Mouse (Mus musculus): ENCODE results near the gene Gm49384. TPM values are rescaled to one million over a fixed set of nuclear protein-coding genes. Genes with fewer than 3 reads are reported as not detected.

The Gm49384 gene
- polyA plus RNA-seq, 1 experiment from 2014 or later, result 11.6 TPM

DNA sequence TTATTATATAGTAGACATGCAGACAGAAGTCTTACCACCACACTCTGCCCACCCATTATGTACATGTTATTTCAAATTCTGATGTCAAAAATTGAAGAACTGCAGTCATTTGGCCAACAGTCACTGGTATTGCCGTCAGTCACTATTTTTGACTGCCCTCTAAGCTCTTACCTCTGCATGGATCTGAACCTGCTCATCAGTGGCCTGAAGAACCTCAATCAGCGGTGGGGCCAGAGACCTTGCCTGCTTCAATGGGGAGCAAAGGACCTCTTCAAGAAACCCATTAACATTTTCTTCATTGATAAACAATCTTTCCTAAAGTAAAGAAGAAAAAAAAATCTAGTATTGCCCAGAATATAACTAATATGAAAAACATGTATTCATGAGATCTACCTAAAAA lies 11.4 kb downstream of the Gm49384 start:
- H3K4me3 ChIP-seq (ENCODE audit: low read length), result no peak overlapping the region
- H3K27ac ChIP-seq (ENCODE audit: low read depth, low read length), result no peak overlapping the region
- no peaks in the 10 kb centered on the region for H3K9me3 ChIP-seq (ENCODE audit: control insufficient read depth, low read length)
- H3K36me3 ChIP-seq (ENCODE audit: control insufficient read depth, insufficient read depth, low read length), result peaks cover 9% of the 10 kb centered on the region
- H3K9ac ChIP-seq (ENCODE audit: low read depth, low read length), result no peak overlapping the region
- H3K27me3 ChIP-seq (replicated peaks; ENCODE audit: control insufficient read depth, insufficient read depth, low read length), result no peaks in the 10 kb centered on the region
- ATAC-seq, result no peak
- WGBS, result 90% methylated on average over 2 of the region's 2 CpGs
- no peak overlapping the region for H3K4me2 ChIP-seq (ENCODE audit: low read length)
- H3K4me1 ChIP-seq (ENCODE audit: control insufficient read depth, insufficient read depth, low read depth, low read length), result peaks cover 8% of the 10 kb centered on the region

DNA sequence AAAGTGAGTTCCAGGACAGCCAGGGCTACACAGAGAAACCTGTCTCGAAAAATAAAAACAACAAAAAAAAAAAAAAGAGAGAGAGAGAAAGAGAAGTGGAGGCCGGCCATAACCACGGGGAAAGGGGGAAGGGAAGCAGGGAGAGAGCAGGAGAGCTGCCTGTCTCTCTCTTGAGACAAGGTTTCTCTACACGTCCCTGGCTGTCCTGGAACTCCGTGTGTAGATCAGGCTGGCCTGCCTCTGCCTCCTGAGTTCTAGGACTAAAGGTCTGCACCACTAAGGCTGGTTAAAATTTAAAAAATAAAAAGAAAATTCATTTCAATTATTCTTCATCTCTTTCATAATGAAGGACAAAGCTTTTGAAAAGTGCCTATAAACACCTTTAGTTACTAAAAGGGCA lies 12.7 kb downstream of the Gm49384 start:
- Histone ChIP-seq H3K36me3 (ENCODE audit: control insufficient read depth, insufficient read depth, low read length) (peaks cover 9% of the 10 kb centered on the region), H3K4me2 (ENCODE audit: low read length) (no peak overlapping the region), H3K27me3 (replicated peaks; ENCODE audit: control insufficient read depth, insufficient read depth, low read length) (no peaks in the 10 kb centered on the region), H3K27ac (ENCODE audit: low read depth, low read length) (no peak overlapping the region), H3K4me1 (ENCODE audit: control insufficient read depth, insufficient read depth, low read depth, low read length) (peaks cover 17% of the 10 kb centered on the region), H3K9me3 (ENCODE audit: control insufficient read depth, low read length) (no peaks in the 10 kb centered on the region), H3K4me3 (ENCODE audit: low read length) (no peak overlapping the region), H3K9ac (ENCODE audit: low read depth, low read length) (no peak overlapping the region)
- ATAC-seq, result no peak
- 90% methylated on average over 5 of the region's 5 CpGs for WGBS

- no peak overlapping the region for H3K4me3 ChIP-seq (ENCODE audit: low read length)
- peak; percentile 24; the same call in 1 of the 2 replicates for ATAC-seq
- H3K4me2 ChIP-seq (ENCODE audit: low read length), result no peak overlapping the region
- H3K36me3 ChIP-seq (ENCODE audit: control insufficient read depth, insufficient read depth, low read length), result peaks cover 9% of the 10 kb centered on the region
- no peaks in the 10 kb centered on the region for H3K9me3 ChIP-seq (ENCODE audit: control insufficient read depth, low read length)
- H3K4me1 ChIP-seq (ENCODE audit: control insufficient read depth, insufficient read depth, low read depth, low read length), result peaks cover 12% of the 10 kb centered on the region
- H3K27ac ChIP-seq (ENCODE audit: low read depth, low read length), result no peak overlapping the region
- H3K27me3 ChIP-seq (replicated peaks; ENCODE audit: control insufficient read depth, insufficient read depth, low read length), result no peaks in the 10 kb centered on the region
- 96% methylated on average over 1 of the region's 1 CpGs for WGBS
- no peak overlapping the region for H3K9ac ChIP-seq (ENCODE audit: low read depth, low read length)
Measured at GRCm38 (mm10) chr12:69190522-69190921, 13.5 kb downstream of the Gm49384 start.

DNA sequence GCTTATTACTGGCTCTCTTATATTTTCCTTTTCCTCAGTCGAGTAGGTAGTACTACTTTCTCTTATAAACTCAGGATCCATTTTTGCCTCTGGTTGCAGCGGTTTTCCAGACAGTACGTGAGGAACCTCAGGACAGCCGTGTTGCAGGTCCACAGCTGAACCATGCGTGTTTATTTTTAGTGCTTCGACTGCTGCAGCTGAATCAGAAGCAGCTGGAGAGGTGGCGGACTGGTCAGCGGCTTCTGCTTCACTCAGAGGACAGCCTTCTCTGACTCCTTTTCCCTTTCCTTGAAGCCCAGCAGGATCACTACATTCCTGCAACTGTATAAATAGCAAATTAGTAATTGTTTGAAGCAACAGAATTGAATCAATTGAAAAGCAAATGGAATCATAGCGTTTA lies 14.0 kb downstream of the Gm49384 start:
- peaks cover 9% of the 10 kb centered on the region for H3K36me3 ChIP-seq (ENCODE audit: control insufficient read depth, insufficient read depth, low read length)
- 92% methylated on average over 9 of the region's 9 CpGs for WGBS
- H3K9me3 ChIP-seq (ENCODE audit: control insufficient read depth, low read length), result no peaks in the 10 kb centered on the region
- H3K27me3 ChIP-seq (replicated peaks; ENCODE audit: control insufficient read depth, insufficient read depth, low read length), result no peaks in the 10 kb centered on the region
- ATAC-seq, result no peak
- H3K4me2 ChIP-seq (ENCODE audit: low read length), result no peak overlapping the region
- H3K4me1 ChIP-seq (ENCODE audit: control insufficient read depth, insufficient read depth, low read depth, low read length), result peaks cover 17% of the 10 kb centered on the region
- no peak overlapping the region for H3K27ac ChIP-seq (ENCODE audit: low read depth, low read length)
- no peak overlapping the region for H3K4me3 ChIP-seq (ENCODE audit: low read length)
- no peak overlapping the region for H3K9ac ChIP-seq (ENCODE audit: low read depth, low read length)

DNA sequence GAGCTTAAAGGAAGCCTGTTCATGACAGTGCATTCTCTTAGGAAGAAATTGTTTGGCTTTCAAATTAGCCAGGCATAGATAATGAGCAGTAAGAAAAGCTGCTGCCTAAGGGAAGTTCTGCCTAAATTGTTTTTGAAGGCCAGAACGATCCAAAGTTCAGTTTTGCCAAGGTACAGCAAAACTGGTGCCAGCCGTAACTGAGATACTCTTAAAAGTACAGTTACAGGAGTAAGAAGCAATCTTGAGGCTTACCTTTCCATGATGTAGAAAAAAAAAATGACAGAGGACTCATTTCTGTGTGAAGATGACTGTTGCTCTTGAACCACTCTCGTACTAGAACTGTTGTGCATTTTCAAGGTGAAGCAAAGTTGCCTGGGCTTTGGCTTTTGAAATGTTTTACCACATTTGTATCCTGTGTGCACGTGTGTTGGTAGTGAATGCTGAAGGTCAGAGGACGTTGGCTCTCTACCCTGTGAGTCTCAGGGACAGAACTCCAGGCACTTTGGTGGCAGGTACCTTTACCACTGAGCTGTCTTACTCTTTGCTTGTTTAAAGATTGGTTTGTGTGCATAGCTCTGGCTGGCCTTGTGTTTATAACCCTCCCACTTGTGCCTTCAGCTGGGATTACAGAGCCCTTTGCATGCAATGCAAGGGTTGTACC lies 17.1 kb downstream of the Gm49384 start:
- H3K9me3 ChIP-seq (ENCODE audit: control insufficient read depth, low read length), result no peaks in the 10 kb centered on the region
- no peak overlapping the region for H3K27ac ChIP-seq (ENCODE audit: low read depth, low read length)
- H3K9ac ChIP-seq (ENCODE audit: low read depth, low read length), result no peak overlapping the region
- no peak overlapping the region for H3K4me3 ChIP-seq (ENCODE audit: low read length)
- WGBS, result 68% methylated on average over 5 of the region's 5 CpGs
- peaks cover 9% of the 10 kb centered on the region for H3K36me3 ChIP-seq (ENCODE audit: control insufficient read depth, insufficient read depth, low read length)
- H3K27me3 ChIP-seq (replicated peaks; ENCODE audit: control insufficient read depth, insufficient read depth, low read length), result no peaks in the 10 kb centered on the region
- ATAC-seq, result no peak
- peaks cover 24% of the 10 kb centered on the region for H3K4me1 ChIP-seq (ENCODE audit: control insufficient read depth, insufficient read depth, low read depth, low read length)
- peak overlapping the region; percentile 23; the same call in 1 of the 2 replicates for H3K4me2 ChIP-seq (ENCODE audit: low read length)

DNA sequence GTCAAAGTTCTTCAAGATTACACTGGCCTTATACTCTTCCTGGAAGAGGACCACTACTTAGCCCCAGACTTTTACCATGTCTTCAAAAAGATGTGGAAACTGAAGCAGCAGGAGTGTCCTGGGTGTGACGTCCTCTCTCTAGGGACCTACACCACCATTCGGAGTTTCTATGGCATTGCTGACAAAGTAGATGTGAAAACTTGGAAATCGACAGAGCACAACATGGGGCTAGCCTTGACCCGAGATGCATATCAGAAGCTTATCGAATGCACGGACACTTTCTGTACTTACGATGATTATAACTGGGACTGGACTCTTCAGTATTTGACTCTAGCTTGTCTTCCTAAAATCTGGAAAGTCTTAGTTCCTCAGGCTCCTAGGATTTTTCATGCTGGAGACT lies 18.7 kb downstream of the Gm49384 start:
- H3K4me3 ChIP-seq (ENCODE audit: low read length), result peak overlapping the region; percentile 95
- peak overlapping the region; percentile 82 for H3K4me2 ChIP-seq (ENCODE audit: low read length)
- no peak overlapping the region for H3K27ac ChIP-seq (ENCODE audit: low read depth, low read length)
- H3K4me1 ChIP-seq (ENCODE audit: control insufficient read depth, insufficient read depth, low read depth, low read length), result peaks cover 24% of the 10 kb centered on the region
- 68% methylated on average over 7 of the region's 7 CpGs for WGBS
- H3K9me3 ChIP-seq (ENCODE audit: control insufficient read depth, low read length), result no peaks in the 10 kb centered on the region
- H3K9ac ChIP-seq (ENCODE audit: low read depth, low read length), result peak overlapping the region; percentile 78
- no peak for ATAC-seq
- no peaks in the 10 kb centered on the region for H3K27me3 ChIP-seq (replicated peaks; ENCODE audit: control insufficient read depth, insufficient read depth, low read length)
- H3K36me3 ChIP-seq (ENCODE audit: control insufficient read depth, insufficient read depth, low read length), result peaks cover 5% of the 10 kb centered on the region

DNA sequence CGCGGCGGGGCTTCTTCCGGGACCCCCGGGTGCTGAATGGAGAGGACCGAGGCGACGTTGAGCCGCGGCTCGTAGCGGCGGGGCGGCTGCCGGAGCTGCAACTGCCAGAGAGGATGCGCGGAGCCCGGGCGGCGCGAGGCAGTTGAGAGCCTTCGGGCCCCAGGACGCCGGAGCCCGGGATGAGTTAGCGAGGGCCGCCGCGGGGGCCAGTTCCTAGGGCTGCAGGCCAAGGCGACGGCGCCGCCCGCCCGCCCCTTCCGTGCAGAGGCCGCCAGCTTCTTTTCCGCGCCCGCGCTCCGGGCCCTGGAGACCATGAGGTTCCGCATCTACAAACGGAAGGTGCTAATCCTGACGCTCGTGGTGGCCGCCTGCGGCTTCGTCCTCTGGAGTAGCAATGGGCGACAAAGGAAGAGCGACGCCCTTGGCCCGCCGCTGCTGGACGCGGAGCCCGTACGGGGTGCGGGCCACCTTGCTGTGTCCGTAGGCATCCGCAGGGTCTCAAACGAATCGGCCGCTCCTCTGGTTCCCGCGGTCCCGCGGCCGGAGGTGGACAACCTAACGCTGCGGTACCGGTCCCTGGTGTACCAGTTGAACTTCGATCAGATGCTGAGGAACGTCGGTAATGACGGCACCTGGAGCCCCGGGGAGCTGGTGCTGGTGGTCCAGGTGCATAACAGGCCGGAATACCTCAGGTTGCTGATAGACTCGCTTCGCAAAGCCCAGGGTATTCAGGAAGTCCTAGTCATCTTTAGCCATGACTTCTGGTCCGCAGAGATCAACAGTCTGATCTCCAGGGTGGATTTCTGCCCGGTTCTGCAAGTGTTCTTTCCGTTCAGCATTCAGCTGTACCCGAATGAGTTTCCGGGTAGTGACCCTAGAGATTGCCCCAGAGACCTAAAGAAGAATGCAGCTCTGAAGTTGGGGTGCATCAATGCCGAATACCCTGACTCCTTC lies 19.4 kb downstream of the Gm49384 start:
- peaks cover 3% of the 10 kb centered on the region; the same call in 1 of the 2 replicates for H3K36me3 ChIP-seq (ENCODE audit: control insufficient read depth, insufficient read depth, low read length)
- 1% methylated on average over 75 of the region's 86 CpGs for WGBS
- peaks cover 24% of the 10 kb centered on the region for H3K4me1 ChIP-seq (ENCODE audit: control insufficient read depth, insufficient read depth, low read depth, low read length)
- H3K27me3 ChIP-seq (replicated peaks; ENCODE audit: control insufficient read depth, insufficient read depth, low read length), result no peaks in the 10 kb centered on the region
- H3K9me3 ChIP-seq (ENCODE audit: control insufficient read depth, low read length), result no peaks in the 10 kb centered on the region
- peak overlapping the region; percentile 95 for H3K27ac ChIP-seq (ENCODE audit: low read depth, low read length)
- H3K4me3 ChIP-seq (ENCODE audit: low read length), result peak overlapping the region; percentile 95
- peak; percentile 74 for ATAC-seq
- H3K9ac ChIP-seq (ENCODE audit: low read depth, low read length), result peak overlapping the region; percentile 78
- peak overlapping the region; percentile 82 for H3K4me2 ChIP-seq (ENCODE audit: low read length)

GRCm38 (mm10) chr12:69183583-69184308 lies 20.3 kb downstream of the Gm49384 start, which contains the start of the genes Rpl36al and Mgat2:
Gene Rpl36al (minus strand): TSS chr12:69184083.
Gene Mgat2 (plus strand): TSS chr12:69184157.
- Histone ChIP-seq H3K4me2 (ENCODE audit: low read length) (peak within 1 kb of the TSS; percentile 95), H3K9me3 (ENCODE audit: control insufficient read depth, low read length) (no peaks in the 10 kb centered on the region), H3K27ac (ENCODE audit: low read depth, low read length) (peak within 1 kb of the TSS; percentile 95), H3K4me3 (ENCODE audit: low read length) (peak within 1 kb of the TSS; percentile 95), H3K27me3 (replicated peaks; ENCODE audit: control insufficient read depth, insufficient read depth, low read length) (no peaks in the 10 kb centered on the region), H3K4me1 (ENCODE audit: control insufficient read depth, insufficient read depth, low read depth, low read length) (peaks cover 24% of the 10 kb centered on the region), H3K36me3 (ENCODE audit: control insufficient read depth, insufficient read depth, low read length) (peaks cover 3% of the 10 kb centered on the region; the same call in 1 of the 2 replicates), H3K9ac (ENCODE audit: low read depth, low read length) (peak within 1 kb of the TSS; percentile 78)
- peak; percentile 99 for ATAC-seq
- WGBS, result under 1% methylated on average over 79 of the region's 84 CpGs
